Mouse (Mus musculus): Measurements from ENCODE around the gene Clasp2.
"Not testable (repeated sequence)": the region's sequence is repeated elsewhere in the genome, so short reads cannot be mapped to it uniquely, and the experiment has no call there.

Gene Clasp2

GRCm38 (mm10) chr9:113719063-113719462 lies 22.2 kb upstream of the Clasp2 start:
- TF ChIP-seq CTCF (conservative IDR thresholded peaks at IDR 0.05; ENCODE audit: low read length) = peak; percentile 46
- no peak for TF ChIP-seq NANOG (IDR thresholded peaks at IDR 0.05; ENCODE audit: borderline replicate concordance, low read length)
- H3K4me1 ChIP-seq (replicated peaks; ENCODE audit: low read depth, low read length) = peaks cover 8% of the 10 kb centered on the region

DNA sequence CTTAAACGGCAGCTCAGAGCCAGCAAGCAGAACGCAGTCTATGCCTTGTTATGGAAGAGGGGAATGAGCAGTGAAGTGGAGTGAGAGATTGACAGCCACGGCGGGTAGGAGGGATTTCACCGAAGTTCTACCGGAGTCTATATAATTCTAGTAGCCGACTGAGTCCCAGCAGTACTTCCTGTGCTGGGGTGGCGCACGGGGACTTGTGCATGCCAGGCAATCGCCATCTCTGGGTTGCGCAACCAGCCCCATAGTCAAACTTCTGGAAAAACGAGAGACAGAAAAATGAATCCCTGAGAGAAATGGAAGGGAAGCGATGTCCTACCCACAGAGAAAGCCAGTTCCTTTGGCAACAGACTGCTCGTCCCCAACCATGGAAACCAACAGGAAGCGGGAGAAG lies 16.6 kb upstream of the Clasp2 start:
- Histone ChIP-seq H3K9me3 (ENCODE audit: low read length) (peaks cover 9% of the 10 kb centered on the region), H3K27me3 (ENCODE audit: insufficient read depth, low read length) (no peaks in the 10 kb centered on the region)

More at GRCm38 (mm10) chr9:113719063-113719462, 22.2 kb upstream of the Clasp2 start:
- Histone ChIP-seq H3K9me3 (ENCODE audit: low read length) (no peaks in the 10 kb centered on the region), H3K36me3 (ENCODE audit: insufficient read depth, low read length) (no peaks in the 10 kb centered on the region), H3K27me3 (ENCODE audit: insufficient read depth, low read length) (no peaks in the 10 kb centered on the region), H3K4me3 (replicated peaks; ENCODE audit: low read length) (no peak overlapping the region)

GRCm38 (mm10) chr9:113725609-113726008 lies 15.7 kb upstream of the Clasp2 start:
- H3K4me1 ChIP-seq (replicated peaks; ENCODE audit: low read depth, low read length); H3K36me3 ChIP-seq (ENCODE audit: insufficient read depth, low read length); H3K27me3 ChIP-seq (ENCODE audit: insufficient read depth, low read length); H3K4me3 ChIP-seq (replicated peaks; ENCODE audit: low read length): not testable (repeated sequence)
- H3K9me3 ChIP-seq (ENCODE audit: low read length) = peaks cover 18% of the 10 kb centered on the region

More for the DNA sequence above, 16.6 kb upstream of the Clasp2 start:
- TF ChIP-seq CTCF (conservative IDR thresholded peaks at IDR 0.05; ENCODE audit: low read length) (no peak), POU5F1 (IDR thresholded peaks at IDR 0.05; ENCODE audit: borderline replicate concordance, low read length) (no peak), NANOG (IDR thresholded peaks at IDR 0.05; ENCODE audit: borderline replicate concordance, low read length) (no peak)
- Histone ChIP-seq H3K4me3 (replicated peaks; ENCODE audit: low read length) (peak overlapping the region; percentile 60), H3K4me1 (replicated peaks; ENCODE audit: low read depth, low read length) (peaks cover 8% of the 10 kb centered on the region; the same call in 1 of the 2 replicates), H3K36me3 (ENCODE audit: insufficient read depth, low read length) (no peaks in the 10 kb centered on the region)

DNA sequence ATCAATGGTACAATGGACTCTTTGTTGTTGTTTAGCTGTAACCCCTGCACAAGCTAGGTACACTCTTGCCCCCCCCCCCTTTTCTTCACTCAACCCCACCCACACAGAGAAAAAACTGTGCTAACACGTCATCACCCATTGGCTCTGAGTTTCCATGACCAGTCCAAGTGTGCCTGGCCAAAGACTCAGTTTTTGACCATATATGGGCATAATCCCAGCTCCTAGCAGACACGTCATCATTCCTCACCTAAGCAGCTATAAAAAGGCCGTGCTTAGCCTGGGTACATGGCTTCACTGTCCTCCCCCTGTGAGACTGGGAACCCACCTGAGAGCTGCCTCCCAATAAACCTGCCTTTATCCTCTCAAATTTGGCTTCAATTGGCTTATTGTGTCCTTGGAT lies 15.1 kb upstream of the Clasp2 start:
- H3K4me1 ChIP-seq (replicated peaks; ENCODE audit: low read depth, low read length) = peaks cover 8% of the 10 kb centered on the region; the same call in 1 of the 2 replicates
- no peak overlapping the region for H3K4me3 ChIP-seq (replicated peaks; ENCODE audit: low read length)
- no peaks in the 10 kb centered on the region for H3K27me3 ChIP-seq (ENCODE audit: insufficient read depth, low read length)
- H3K9me3 ChIP-seq (ENCODE audit: low read length) = peaks cover 18% of the 10 kb centered on the region
- no peaks in the 10 kb centered on the region for H3K36me3 ChIP-seq (ENCODE audit: insufficient read depth, low read length)
- TF ChIP-seq POU5F1 (IDR thresholded peaks at IDR 0.05; ENCODE audit: borderline replicate concordance, low read length) = no peak
- TF ChIP-seq NANOG (IDR thresholded peaks at IDR 0.05; ENCODE audit: borderline replicate concordance, low read length) = no peak
- no peak for TF ChIP-seq CTCF (conservative IDR thresholded peaks at IDR 0.05; ENCODE audit: low read length)

DNA sequence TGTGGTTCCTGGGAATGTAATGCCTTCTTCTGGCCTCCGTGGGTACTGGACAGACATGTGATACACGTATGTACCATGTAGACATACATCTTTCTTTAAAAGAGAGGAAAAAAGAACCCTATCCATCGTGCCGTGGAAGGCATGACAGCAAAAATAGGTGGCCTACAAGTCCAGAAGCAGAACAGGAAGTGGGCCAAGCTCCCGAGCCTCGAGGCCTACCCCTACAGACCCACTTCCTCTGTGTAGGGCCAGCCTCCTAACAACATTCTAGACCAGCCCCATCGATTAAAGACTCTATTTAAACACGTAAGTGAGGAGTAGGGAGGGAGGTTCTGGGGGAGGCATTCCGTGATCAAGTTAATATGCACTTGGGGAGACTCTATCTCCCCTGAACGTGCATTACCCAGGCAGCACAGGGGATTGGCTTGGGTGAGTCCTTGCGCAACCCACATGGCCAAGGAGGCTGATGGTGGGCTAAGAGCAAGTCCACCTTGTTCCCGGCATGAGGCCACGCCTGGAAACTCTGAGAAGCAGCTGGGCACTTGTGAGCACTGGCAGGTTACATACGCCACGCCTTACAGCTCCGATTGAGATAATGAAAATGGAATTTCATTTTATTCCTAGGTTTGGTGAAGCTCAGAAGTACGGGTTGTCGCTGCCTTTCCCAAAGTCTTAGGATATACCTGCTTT lies 14.1 kb upstream of the Clasp2 start:
- Histone ChIP-seq H3K27me3 (ENCODE audit: insufficient read depth, low read length) (no peaks in the 10 kb centered on the region), H3K9me3 (ENCODE audit: low read length) (peaks cover 23% of the 10 kb centered on the region), H3K4me1 (replicated peaks; ENCODE audit: low read depth, low read length) (peaks cover 8% of the 10 kb centered on the region; the same call in 1 of the 2 replicates), H3K36me3 (ENCODE audit: insufficient read depth, low read length) (no peaks in the 10 kb centered on the region), H3K4me3 (replicated peaks; ENCODE audit: low read length) (no peak overlapping the region)
- no peak for TF ChIP-seq NANOG (IDR thresholded peaks at IDR 0.05; ENCODE audit: borderline replicate concordance, low read length)
- no peak for TF ChIP-seq CTCF (conservative IDR thresholded peaks at IDR 0.05; ENCODE audit: low read length)
- no peak for TF ChIP-seq POU5F1 (IDR thresholded peaks at IDR 0.05; ENCODE audit: borderline replicate concordance, low read length)

DNA sequence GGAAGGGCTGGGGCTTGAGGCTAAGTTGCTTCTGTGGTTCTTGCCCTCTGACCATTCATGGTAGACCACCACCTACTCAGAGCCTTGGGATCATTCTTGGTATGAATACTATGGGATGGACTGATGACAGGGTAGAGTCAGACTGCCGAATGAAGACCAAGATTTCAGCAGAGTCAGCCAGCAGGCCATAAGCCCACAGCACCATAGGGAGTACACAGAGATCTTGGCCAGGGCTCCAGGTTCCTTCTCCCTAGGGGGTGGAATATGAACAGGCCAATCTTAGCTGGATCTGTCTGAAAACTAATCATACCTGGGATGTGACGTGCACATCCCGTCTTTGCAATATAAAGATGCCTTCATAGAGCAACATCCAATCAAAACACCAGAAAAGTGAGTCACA lies 9.7 kb upstream of the Clasp2 start:
- TF ChIP-seq POU5F1 (IDR thresholded peaks at IDR 0.05; ENCODE audit: borderline replicate concordance, low read length) (no peak), NANOG (IDR thresholded peaks at IDR 0.05; ENCODE audit: borderline replicate concordance, low read length) (no peak), CTCF (conservative IDR thresholded peaks at IDR 0.05; ENCODE audit: low read length) (no peak)
- no peak overlapping the region for H3K4me3 ChIP-seq (replicated peaks; ENCODE audit: low read length)
- H3K27me3 ChIP-seq (ENCODE audit: insufficient read depth, low read length) = 0 out of 2 replicates have a peak, but pooled peaks cover 2% of the 10 kb centered on the region
- H3K9me3 ChIP-seq (ENCODE audit: low read length) = peaks cover 23% of the 10 kb centered on the region
- H3K4me1 ChIP-seq (replicated peaks; ENCODE audit: low read depth, low read length) = no peaks in the 10 kb centered on the region
- no peaks in the 10 kb centered on the region for H3K36me3 ChIP-seq (ENCODE audit: insufficient read depth, low read length)

DNA sequence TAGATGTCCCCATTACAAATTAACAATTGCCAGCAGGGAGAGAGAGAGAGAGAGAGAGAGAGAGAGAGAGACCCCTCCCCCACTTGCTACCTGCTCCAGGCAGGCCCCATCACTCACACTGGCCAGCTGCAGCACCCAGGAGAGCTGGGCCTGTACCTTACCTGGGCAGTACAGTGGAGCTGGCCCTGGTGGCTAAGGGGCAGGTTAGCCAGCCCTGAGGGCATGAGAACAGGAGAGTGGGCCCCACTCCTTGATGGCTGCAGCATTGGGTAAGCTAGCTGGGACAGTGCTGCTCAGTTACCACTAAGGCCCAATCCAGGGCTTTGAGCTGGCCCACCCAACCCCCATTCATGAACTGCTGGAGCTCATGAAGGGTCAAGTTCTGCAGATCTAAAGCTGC lies 5.4 kb upstream of the Clasp2 start:
- TF ChIP-seq POU5F1 (IDR thresholded peaks at IDR 0.05; ENCODE audit: borderline replicate concordance, low read length) (no peak), NANOG (IDR thresholded peaks at IDR 0.05; ENCODE audit: borderline replicate concordance, low read length) (no peak), CTCF (conservative IDR thresholded peaks at IDR 0.05; ENCODE audit: low read length) (no peak)
- H3K27me3 ChIP-seq (ENCODE audit: insufficient read depth, low read length) = 0 out of 2 replicates have a peak, but pooled peaks cover 2% of the 10 kb centered on the region
- H3K36me3 ChIP-seq (ENCODE audit: insufficient read depth, low read length) = no peaks in the 10 kb centered on the region
- H3K4me3 ChIP-seq (replicated peaks; ENCODE audit: low read length) = no peak overlapping the region
- peaks cover 11% of the 10 kb centered on the region; the same call in 1 of the 2 replicates for H3K4me1 ChIP-seq (replicated peaks; ENCODE audit: low read depth, low read length)
- 0 out of 2 replicates have a peak, but pooled peaks cover 4% of the 10 kb centered on the region for H3K9me3 ChIP-seq (ENCODE audit: low read length)

DNA sequence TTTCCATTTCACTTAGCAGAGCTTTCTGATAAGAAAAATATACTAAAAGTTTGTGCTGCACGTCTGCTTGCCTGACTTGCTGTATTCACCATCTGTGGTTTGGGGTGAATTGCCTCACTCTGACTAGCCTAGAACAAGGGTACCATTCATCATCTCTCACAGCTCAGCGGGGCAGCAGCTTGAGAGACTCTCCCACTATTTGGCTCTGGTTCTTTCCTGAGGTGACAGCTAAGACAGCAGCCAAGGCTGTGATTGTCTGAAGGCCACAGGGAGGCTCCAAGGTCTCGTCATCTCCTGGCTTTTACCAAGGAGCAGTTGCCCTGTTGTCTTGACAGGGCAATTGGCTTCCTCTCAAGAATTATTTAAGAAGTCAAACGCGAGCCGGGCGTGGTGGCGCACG lies 3.3 kb upstream of the Clasp2 start:
- Histone ChIP-seq H3K36me3 (ENCODE audit: insufficient read depth, low read length) (no peaks in the 10 kb centered on the region), H3K9me3 (ENCODE audit: low read length) (no peaks in the 10 kb centered on the region), H3K4me1 (replicated peaks; ENCODE audit: low read depth, low read length) (peaks cover 18% of the 10 kb centered on the region), H3K4me3 (replicated peaks; ENCODE audit: low read length) (no peak overlapping the region), H3K27me3 (ENCODE audit: insufficient read depth, low read length) (peaks cover 7% of the 10 kb centered on the region)
- TF ChIP-seq CTCF (conservative IDR thresholded peaks at IDR 0.05; ENCODE audit: low read length) (no peak), NANOG (IDR thresholded peaks at IDR 0.05; ENCODE audit: borderline replicate concordance, low read length) (no peak), POU5F1 (IDR thresholded peaks at IDR 0.05; ENCODE audit: borderline replicate concordance, low read length) (no peak)

DNA sequence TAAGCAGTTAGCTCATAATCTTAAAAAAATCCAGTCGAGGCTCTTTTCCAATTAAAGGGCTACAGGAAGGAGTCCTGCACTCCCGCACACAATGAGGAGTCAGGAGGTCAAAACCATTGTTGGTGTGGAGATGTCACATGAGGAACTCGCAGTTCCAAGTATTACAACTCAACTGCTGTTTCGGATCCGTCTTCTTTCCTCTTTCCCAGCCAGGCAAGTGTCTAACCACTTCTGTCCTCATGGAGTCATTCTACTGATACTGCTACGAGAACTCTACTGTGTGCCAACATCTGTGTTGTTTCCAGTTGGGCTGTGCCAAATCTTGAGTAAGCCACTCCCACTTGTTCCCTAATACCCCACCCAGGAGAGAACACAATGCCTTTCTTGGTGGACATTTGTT lies 2.3 kb upstream of the Clasp2 start:
- TF ChIP-seq NANOG (IDR thresholded peaks at IDR 0.05; ENCODE audit: borderline replicate concordance, low read length) (no peak), CTCF (conservative IDR thresholded peaks at IDR 0.05; ENCODE audit: low read length) (no peak), POU5F1 (IDR thresholded peaks at IDR 0.05; ENCODE audit: borderline replicate concordance, low read length) (no peak)
- Histone ChIP-seq H3K9me3 (ENCODE audit: low read length) (no peaks in the 10 kb centered on the region), H3K27me3 (ENCODE audit: insufficient read depth, low read length) (peaks cover 10% of the 10 kb centered on the region), H3K4me1 (replicated peaks; ENCODE audit: low read depth, low read length) (peaks cover 22% of the 10 kb centered on the region), H3K36me3 (ENCODE audit: insufficient read depth, low read length) (no peaks in the 10 kb centered on the region), H3K4me3 (replicated peaks; ENCODE audit: low read length) (no peak overlapping the region)
